Mouse (Mus musculus) lung, adult 18-20 months (tissue): ENCODE results near the gene Bcas3.

Source experiments
- DNase-seq, 2 experiments: peaks; one replicate each; pipeline ENCODE4 v3.0.0; 2022; ENCODE audit warnings: mixed read lengths in 2 of 2

Bcas3 gene

GRCm38 (mm10) chr11:85380046-85380445 is 27.1 kb downstream of the Bcas3 start:
- no peak for DNase-seq

DNA sequence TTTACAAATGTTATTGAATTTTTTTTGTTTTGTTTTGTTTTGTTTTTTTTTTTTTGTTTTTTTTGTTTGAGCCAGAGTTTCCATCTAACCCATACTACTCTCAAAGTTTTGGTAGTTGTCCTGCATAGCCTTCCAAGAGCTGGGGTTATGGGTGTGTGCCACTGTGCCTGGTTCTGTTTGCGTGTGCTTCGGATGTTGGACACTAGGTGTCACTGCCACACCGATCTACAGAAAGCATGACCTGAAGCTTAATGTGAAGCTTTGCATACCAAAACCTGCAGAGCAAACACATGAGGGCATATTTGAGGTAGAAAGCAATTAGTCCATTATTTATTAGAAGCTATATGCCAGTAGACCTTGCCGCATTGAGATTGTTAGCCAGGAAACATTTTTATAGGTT is 29.1 kb downstream of the Bcas3 start:
- DNase-seq: peak; percentile 72 to 74

DNA sequence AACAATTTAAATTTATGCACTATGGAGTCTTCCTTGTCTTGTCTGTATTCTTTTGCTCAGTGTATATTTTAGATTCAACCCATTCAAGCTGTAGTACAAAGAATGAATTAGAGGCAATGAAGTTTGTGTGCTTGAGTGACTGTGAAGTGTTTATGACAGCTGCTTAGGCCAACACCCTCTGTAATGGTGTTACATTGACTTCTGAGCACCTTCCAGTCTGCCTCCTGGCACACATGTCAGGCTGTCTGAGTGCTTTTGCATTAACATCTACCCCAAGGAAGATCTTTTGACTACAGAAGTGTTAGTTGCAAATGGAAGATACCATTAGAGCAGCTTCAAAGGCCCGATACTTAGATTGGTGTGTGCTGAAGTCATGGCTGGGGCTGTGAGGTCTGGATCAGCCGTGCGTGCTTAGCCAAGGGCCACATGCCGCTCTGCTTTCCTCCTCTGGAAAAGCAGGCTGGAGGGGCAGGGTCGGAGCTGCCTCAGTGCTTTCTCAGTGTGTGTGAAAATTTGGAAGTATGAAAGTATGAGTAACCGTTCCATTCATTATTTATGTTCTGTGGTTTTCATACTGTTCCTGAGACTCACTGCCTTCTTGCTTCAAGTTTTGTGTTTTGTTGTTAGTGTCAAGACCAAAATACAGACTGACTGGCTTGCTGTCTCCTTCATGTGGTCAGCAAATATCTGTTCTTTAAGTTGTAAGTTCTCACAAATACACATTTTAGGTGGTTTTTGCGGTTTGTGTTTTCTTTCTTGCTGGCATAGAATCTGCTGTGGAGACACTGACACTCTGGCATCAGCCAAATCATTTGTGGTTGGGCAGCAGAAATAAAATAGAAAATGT is 31.2 kb downstream of the Bcas3 start:
- DNase-seq: no peak

- peak; percentile 31 to 64 for DNase-seq
Measured at GRCm38 (mm10) chr11:85392179-85392863, 39.4 kb downstream of the Bcas3 start.

DNA sequence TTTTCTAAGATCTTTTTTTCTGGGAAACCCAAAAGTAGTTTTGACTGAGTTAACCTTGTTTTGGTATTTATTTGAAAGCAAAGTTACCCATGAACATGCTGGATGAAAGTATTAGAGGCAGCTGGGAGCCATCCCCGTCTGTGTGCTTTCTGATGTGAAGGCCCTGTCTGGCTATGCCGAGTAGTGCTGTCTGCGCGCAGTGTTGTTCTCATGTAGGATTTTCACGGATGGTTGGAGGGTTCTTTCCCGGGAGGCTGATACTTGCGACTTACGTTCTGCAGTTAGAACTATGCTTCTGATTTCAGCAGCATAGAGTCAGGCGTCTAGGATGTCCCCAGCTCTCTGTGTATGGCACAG is 39.9 kb downstream of the Bcas3 start:
- DNase-seq: peak in 1 of 2 experiments; percentile 4

DNA sequence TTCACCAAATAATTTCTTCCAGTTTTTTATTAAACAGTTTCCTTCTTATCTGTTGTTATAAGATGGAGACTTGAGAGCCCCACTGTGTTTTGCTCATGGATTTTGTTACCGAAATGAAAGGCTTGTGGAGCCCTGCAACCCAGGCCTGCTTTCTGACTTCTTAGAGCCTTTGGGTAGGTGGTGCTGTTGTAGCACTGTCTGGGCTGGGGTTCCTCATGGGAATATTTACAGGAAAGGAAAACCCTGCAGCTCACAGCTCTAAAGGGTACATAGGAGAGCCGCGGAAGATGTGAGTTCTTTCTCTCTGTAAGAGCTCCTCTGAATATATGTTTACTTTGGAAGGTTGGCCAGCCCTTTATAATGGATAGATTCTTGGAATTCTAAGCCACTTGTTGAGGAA is 41.0 kb downstream of the Bcas3 start:
- peak in 1 of 2 experiments; percentile 7 for DNase-seq

DNA sequence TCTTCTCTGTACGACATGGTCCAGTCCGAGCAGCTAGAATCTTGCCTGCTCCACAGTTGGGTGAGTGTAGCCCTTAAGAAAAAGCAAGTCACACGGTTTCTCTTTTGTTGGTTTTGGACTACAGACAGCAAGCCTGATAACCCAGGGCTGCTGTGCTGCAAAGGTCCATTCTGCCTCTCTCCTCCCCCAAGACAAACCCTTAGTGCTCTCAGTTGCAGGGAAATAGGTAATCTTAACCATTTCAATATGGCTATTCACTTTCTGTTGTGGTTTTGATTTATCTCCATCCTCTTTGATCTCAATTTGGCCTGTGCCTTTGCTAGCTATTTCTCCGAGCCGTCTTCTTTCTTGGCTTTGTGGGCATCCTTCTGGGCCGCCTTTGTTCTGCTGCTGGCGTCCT is 42.4 kb downstream of the Bcas3 start:
- DNase-seq: peak in 1 of 2 experiments; percentile 4

- DNase-seq: peak in 1 of 2 experiments; percentile 37
Measured at GRCm38 (mm10) chr11:85406531-85406930, 53.6 kb downstream of the Bcas3 start.

DNA sequence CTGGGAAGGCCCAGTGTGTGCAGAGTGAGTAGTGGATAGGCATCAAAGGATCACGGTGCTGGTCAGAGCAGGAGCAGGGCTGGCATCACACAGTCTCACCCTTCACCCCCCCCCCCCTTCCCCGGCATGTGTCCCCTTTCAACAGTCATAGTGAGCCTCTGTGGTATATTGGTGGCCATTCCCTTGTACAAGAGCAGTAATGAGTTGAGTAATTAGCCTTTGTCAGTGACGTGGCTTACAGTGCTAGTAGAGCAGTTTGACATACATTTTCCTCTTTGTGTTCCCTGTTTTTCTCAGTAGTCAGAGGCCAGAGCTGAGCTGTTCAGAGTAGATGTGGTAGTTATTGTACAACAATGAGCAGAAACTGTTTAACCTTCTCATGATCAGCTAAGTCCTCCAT is 54.7 kb downstream of the Bcas3 start:
- no peak for DNase-seq

GRCm38 (mm10) chr11:85412319-85412718 is 59.4 kb downstream of the Bcas3 start:
- no peak for DNase-seq

- no peak for DNase-seq
Measured at GRCm38 (mm10) chr11:85414476-85414875, 61.5 kb downstream of the Bcas3 start.

GRCm38 (mm10) chr11:85427353-85427752 is 74.4 kb downstream of the Bcas3 start:
- no peak for DNase-seq

DNA sequence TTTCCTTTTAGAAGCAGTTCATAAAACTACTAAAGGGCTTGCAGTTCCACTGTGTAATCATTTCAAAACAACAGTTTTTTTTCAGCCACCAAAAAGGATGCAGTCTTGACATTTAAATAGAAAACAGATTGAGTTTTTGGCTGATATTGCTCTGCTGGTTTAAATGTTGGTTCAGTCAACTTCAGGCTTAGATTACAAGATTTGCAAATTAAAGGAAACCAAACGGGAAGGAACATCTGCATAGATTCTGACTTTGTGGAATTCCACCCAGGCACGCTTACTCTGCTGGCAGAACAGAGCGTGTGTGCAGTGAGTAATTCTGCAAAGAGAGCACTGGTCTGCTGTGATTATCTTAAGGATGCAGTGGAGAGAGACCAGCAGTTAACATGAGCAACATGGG is 75.3 kb downstream of the Bcas3 start:
- no peak for DNase-seq

- DNase-seq: no peak
Measured at GRCm38 (mm10) chr11:85430743-85431448, 77.9 kb downstream of the Bcas3 start.

DNA sequence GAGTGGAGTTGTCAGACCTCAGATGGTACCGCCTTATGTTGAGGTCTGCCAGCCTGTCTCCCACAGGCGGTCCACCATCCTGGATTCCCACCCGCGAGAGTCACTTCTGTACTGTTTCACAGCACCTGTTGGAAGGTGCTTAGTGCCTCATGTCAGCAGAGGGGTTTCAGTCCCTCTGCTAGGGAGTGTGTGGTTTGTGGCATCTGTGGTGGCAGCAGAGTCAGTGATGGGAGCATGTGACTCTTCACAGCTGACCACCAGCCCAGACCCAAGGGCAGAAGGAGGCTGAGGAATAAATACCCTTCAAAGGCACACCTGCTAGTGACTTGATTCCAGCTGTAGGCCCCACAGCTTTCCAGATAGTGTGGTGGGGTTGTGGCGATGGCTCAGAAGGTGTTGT is 94.4 kb downstream of the Bcas3 start:
- DNase-seq: no peak

DNA sequence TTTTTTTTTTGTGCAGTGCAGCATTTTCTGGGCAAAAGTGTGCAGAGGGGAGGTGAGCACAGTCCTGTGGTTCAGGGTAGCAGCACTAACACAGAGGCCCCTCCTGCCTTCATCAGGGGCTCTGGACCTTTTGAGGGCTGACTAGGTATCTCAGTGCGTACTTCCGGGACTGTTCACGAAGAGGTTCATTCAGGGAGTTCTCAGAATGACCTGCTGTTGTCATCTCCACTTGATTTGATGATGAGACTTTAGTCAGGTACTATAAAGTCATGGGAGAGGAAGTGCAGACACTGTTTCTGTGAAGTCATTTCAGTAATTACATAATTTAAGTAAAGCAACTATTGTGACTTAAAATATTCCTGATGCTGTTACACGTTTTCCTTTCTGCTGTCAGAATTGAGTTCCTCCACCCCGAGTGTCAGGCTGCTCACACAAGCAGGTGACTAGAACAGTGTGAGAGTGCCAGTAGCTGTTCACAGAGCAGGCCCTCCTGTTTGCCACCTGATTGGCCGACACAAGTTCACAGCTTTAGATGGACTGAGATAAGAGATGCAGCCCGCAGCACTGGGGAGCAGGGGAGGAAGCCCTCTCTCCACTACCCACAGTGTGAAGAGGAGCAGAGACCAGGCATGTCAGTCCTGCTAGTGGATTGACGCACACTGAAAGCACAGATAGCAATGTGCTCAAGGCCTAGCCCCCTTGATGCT is 100.8 kb downstream of the Bcas3 start:
- DNase-seq: no peak

- no peak for DNase-seq
Measured at GRCm38 (mm10) chr11:85454305-85454682, 101.3 kb downstream of the Bcas3 start.

DNA sequence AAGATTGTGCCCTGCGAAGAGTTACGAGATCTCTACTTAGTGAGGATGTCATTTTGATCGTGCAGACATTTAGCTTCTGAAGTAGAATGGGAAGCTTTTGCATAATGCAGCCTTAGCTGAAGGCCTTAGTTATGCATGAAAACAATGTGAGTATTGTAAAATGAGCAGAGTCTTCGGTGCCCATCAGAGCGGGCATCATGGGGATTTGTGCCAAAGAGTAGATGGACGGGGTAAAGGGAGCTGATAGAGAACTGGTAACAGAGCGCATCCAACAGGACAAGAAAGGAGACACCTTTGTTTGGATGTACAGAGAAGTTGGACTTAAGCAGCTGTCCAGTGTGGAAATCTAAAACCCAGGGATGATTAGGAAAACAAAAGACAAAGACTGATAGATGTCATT is 108.6 kb downstream of the Bcas3 start:
- DNase-seq: no peak

- DNase-seq: peak in 1 of 2 experiments; percentile 56
Measured at GRCm38 (mm10) chr11:85469526-85469925, 116.6 kb downstream of the Bcas3 start.

- no peak for DNase-seq
Measured at GRCm38 (mm10) chr11:85470508-85470907, 117.5 kb downstream of the Bcas3 start.

GRCm38 (mm10) chr11:85474326-85474725 is 121.4 kb downstream of the Bcas3 start:
- no peak for DNase-seq

DNA sequence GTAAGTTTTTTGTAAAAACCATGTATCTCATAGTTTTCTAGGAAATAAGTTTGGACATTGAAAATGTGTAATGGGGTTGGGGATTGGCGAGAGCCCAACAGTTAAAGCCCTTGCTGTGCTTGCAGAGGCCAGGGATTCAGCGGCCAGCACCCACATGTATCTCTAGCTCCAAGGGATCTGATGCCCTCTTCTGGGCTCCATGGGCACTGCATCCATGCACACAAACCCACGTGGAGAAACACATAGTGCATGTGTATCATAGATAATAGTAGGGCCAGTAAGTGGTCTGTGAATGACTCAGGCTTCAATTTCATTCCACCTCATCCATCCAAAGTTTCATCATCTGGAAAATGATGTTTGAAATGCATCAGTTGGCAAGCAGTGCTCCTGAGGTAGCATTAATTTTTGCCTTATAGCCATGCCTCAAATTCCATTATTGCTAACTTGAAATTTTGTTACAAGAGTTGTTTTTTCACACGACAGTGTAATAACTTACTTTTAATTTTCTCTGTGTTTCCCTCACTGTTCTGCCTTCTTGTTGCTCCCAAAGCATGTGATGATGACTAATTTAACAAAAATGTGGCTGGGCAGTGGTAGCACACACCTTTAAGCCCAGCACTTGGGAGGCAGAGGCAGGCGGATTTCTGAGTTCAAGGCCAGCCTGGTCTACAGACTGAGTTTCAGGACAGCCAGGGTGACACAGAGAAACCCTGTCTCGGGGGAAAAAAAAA is 129.9 kb downstream of the Bcas3 start:
- DNase-seq: no peak
